ENCODE assay signal across 25 mouse cellular contexts in the genomic region with DNA sequence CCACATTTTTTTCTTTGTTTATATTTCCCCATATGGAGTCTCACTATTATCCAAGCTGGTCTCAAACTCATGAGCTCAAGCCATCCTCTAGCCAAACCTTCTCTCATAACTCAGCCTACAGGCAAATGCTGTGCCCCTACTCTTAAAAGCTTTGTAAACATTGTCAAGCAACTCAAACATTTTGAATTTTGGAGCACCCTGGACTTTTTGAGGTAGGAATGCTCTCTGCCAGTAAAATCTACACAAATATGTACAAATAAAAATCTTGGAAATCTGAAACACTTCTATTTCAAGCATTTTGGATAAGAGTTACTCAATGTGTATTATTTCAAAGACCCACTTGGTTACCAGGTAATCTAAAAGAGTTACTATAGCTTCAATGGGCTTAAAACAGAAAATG. TPM values are rescaled to one million over a fixed set of nuclear protein-coding genes. Genes with fewer than 3 reads are reported as not detected.
"Had no signal": no experiment of that assay in that cellular context is flagged by ENCODE, and none has a peak within 500 bp of the region (broad histone marks: within the 10 kb centered on the region; RNA-seq: fewer than 3 reads in every experiment).

No protein-coding gene starts in this region.

- H3K27me3 ChIP-seq: hindbrain, embryonic 12.5 days; intestine, embryonic 15.5 days; limb, embryonic 12.5 days had no signal

- H3K4me3 ChIP-seq: gastrocnemius, adult 2 months; heart, embryonic 10.5 days; heart, embryonic 12.5 days; hindbrain, embryonic 10.5 days; hindbrain, embryonic 12.5 days; intestine, embryonic 15.5 days; left cerebral cortex, adult 2 months; limb, embryonic 10.5 days; limb, embryonic 12.5 days had no signal

- H3K27ac ChIP-seq: gastrocnemius, adult 2 months; heart, embryonic 10.5 days; hindbrain, embryonic 10.5 days; hindbrain, embryonic 12.5 days; hindbrain, embryonic 14.5 days; intestine, embryonic 15.5 days; left cerebral cortex, adult 2 months; limb, embryonic 10.5 days; limb, embryonic 12.5 days had no signal

- DNase-seq: gastrocnemius, adult 2 months; gastrocnemius, postnatal 10 days; gastrocnemius, postnatal 25 days; heart, adult 18-20 months; heart, postnatal 10 days; heart, postnatal 4 days; kidney, adult 18-20 months; kidney, adult 8-10 months; kidney, postnatal 10 days; kidney, postnatal 25 days; kidney, postnatal 4 days; layer of hippocampus, adult 9-11 months; liver had no signal

- ATAC-seq: hindbrain, embryonic 16.5 days; inflammation-experienced regulatory T-cells, adult 6 months; intestine, embryonic 15.5 days; intestine, postnatal 0 days had no signal

- H3K4me2 ChIP-seq: heart, embryonic 12.5 days; hindbrain, embryonic 12.5 days; hindbrain, embryonic 14.5 days; intestine, embryonic 15.5 days; limb, embryonic 12.5 days had no signal

- H3K9me3 ChIP-seq: heart, embryonic 10.5 days; heart, embryonic 12.5 days; hindbrain, embryonic 12.5 days; intestine, embryonic 15.5 days; limb, embryonic 10.5 days had no signal

- H3K9ac ChIP-seq: heart, embryonic 12.5 days; hindbrain, embryonic 12.5 days; hindbrain, embryonic 14.5 days; intestine, embryonic 15.5 days; limb, embryonic 12.5 days had no signal

- H3K4me1 ChIP-seq: heart, embryonic 10.5 days; heart, embryonic 12.5 days; hindbrain, embryonic 10.5 days; hindbrain, embryonic 12.5 days; intestine, embryonic 15.5 days; limb, embryonic 10.5 days had no signal

- H3K36me3 ChIP-seq: heart, embryonic 10.5 days; heart, embryonic 12.5 days; hindbrain, embryonic 10.5 days; hindbrain, embryonic 12.5 days; intestine, embryonic 15.5 days; limb, embryonic 10.5 days; limb, embryonic 12.5 days had no signal

RNA-seq across cellular contexts. Expression of gene Fam184a, which starts 10.9 kb away (rescaled TPM):
- polyA plus RNA-seq: inflammation-experienced regulatory T-cells, adult 6 months had no signal
